Mouse (Mus musculus) spleen, embryonic (tissue): ENCODE results near the gene Sdc3.

ENCODE experiments used
- CTCF ChIA-PET: fragments of 350-600 bp; sonication (Branson Sonifier 250); formaldehyde crosslinking; loops from one replicate; lab custom pipeline; 2022; lab: Charles Lee

Gene Sdc3

DNA sequence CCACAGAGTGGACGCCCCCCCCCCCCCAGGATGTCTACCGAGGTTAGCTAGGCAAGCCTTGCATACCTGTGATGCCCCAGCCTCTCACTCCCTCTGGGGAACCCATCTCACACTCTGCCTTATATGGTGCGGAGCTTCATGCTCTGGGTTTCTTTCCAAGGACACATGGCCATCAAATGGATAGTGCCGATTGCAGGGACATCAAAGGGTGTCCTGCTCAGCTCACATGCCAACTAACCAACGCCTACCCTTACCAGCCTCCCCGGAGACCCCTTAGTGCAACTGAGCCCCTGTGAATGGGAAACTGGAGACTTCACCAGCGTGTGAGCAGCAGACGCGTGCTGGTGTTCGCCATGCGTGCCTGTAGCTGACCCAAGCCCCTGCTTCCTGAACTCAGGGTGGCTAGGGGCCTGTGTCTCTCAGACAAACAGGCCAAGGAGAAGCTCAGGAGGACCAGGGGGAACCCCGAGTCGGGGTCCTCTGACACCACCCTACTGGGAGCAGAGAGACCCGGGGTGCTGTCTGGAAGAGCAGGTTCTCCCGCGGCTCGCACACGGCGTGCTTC, 444 bp upstream of the Sdc3 start:
- CTCF ChIA-PET = interaction anchor here (0.6 to 1.6 kb wide), 4 partner anchors 78 to 675 kb away, joined by 3 to 5 read pairs (median 4); no protein-coding TSS in a partner anchor

GRCm38 (mm10) chr4:130793180-130793501, 804 bp downstream of the Sdc3 start:
- CTCF ChIA-PET = interaction anchor here (0.5 kb wide), 1 partner anchor 9 kb away, joined by 3 read pairs; no protein-coding TSS in a partner anchor

DNA sequence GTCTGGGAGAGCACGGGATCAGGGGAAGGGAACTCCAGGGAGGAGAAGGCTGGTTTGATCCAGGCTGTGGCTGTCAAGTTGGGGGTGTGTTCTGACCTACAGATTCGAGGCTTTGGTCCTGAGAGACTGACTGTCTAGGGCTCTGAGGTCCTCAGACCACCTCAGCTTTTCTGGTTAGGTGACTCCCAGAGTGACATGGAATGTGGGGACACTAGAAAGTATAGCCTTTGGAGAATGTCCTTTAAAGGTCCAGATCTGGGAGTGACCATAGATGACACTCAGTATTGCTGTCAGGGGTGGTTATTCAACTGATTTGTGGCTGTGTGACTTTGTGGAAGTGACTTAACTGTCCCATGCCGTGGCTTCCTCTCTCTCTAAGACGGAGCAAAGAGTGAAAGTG, 2.4 kb downstream of the Sdc3 start:
- CTCF ChIA-PET = no interaction called here

- CTCF ChIA-PET = no interaction called here
These were observed 3.6 kb downstream of the Sdc3 start for GRCm38 (mm10) chr4:130795970-130796369.

GRCm38 (mm10) chr4:130797201-130798051, 5.1 kb downstream of the Sdc3 start:
- CTCF ChIA-PET = interaction anchor here (0.6 kb wide), 2 partner anchors 15 to 99 kb away, joined by 3 read pairs; no protein-coding TSS in a partner anchor

DNA sequence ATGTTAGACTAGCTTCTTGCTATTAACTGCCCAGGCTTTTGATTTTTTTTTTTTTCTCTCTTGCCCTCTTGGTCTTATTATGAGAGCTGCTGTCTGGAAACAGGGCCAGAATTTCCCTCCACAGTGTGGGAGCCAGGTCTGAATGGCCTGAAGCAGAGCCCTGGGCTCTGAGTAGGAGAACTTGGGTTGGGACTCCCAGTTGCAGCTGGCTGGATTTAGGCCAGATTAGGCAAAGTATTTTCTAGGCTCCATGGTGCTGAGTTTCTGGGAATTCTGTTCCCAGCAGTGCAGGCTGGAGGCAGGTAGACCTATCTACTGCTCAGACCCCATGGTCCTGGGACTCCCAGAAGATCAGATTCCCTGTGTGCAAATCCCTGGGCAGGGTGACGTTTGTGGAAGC, 6.1 kb downstream of the Sdc3 start:
- CTCF ChIA-PET = no interaction called here

DNA sequence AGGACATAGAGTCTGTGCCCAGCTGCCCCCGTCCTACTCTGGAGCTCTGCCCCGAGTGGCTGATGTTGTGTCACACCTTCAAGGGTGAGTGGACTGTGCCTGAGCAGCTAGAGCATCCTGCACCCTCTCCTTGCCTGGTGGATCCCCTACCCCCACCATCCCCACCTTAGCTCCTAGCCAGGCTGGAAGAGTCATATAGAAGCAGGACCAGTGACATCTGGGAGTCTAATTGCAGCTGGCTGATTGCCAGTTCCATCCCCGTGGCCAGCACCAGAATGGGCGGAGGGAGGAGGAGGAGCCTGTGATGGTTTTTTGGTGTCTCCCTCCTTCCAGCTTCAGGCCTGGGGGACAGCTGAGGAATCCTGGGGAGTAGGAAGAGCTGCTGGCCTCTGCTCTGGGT, 6.8 kb downstream of the Sdc3 start:
- CTCF ChIA-PET = interaction anchor here (0.6 kb wide), 1 partner anchor 14 kb away, joined by 3 read pairs; no protein-coding TSS in a partner anchor

DNA sequence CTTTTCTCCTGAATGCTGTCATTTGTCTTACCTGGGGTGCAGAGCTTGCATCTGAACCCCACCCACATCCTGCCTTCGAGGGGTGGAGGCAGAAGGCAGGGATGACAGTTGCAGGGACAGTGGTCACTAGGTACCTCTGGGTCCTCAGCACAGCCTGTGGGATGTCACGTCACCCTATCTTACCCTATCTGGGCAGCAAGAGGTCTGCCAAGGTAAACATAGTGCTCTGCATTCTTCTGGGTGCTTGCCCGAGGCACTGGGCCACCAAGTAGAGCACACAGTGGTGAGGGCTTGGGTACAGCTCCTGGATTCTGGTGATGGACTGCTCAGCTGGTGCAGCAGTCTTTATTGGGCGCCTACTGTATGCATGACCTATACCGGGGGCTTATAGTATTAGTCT, 7.2 kb downstream of the Sdc3 start:
- CTCF ChIA-PET = interaction anchor here (0.6 kb wide), 1 partner anchor 15 kb away, joined by 3 read pairs; no protein-coding TSS in a partner anchor

DNA sequence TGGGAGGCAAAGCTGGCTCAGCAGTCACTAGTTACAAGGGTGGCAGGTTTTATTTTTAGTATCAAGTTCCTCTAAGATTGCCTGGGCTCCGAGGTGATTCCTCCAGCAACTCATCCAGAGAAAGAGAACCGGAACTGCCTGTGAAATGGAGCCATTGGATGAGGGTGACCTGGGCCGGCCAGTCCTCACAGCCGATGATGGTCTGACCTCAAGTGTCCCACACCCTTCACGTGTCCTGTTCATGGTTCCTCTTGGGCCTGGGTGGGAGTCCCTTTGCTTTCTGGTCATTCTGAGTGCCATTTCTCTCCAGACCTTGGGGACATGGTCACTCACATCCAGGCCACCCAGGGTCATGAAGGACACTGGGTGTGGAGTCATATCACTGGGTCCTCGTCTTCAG, 7.8 kb downstream of the Sdc3 start:
- CTCF ChIA-PET = interaction anchor here (0.5 kb wide), 1 partner anchor 37 kb away, joined by 3 read pairs; no protein-coding TSS in a partner anchor

- CTCF ChIA-PET = no interaction called here
These were observed 8.9 kb downstream of the Sdc3 start for GRCm38 (mm10) chr4:130801198-130801597.

- CTCF ChIA-PET = interaction anchor here (0.6 kb wide), 3 partner anchors 8 to 614 kb away, joined by 3 to 5 read pairs (median 3); no protein-coding TSS in a partner anchor
These were observed 9.4 kb downstream of the Sdc3 start for GRCm38 (mm10) chr4:130801624-130802329.

GRCm38 (mm10) chr4:130803591-130803990, 11.3 kb downstream of the Sdc3 start:
- CTCF ChIA-PET = interaction anchor here (0.7 kb wide), 1 partner anchor 13 kb away, joined by 3 read pairs; no protein-coding TSS in a partner anchor

- CTCF ChIA-PET = interaction anchor here (0.7 kb wide), 1 partner anchor 13 kb away, joined by 3 read pairs; no protein-coding TSS in a partner anchor
These were observed 12.0 kb downstream of the Sdc3 start for GRCm38 (mm10) chr4:130804292-130804691.

DNA sequence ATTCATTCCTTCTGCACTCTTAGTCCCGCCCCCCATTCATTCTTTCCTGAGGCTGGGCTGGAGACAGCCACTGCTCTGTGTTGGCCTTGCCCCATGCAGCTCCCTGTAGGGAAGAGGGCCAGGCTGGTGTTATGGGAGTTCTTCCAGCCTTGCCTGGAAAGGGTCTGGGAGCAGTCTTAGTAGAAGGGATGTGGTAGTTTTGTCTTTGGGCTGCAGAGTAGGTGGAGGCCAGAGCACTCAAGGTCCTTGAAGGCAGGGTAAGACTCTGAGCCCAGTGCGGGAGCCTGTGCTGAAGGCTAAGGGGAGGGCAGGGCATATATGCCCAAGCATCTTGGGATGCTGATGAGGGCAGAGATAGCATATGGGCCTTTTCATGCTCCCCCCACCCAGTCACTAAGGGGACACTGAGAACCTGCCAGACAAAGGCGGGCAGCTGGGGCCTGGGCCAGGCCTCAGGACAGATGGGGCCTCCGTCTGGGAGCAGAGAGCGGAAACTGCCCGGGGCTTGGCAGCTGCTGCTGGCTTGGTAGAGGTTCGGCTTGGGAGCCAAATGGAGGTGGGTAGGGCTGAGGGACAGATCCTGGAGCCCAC, 12.5 kb downstream of the Sdc3 start:
- CTCF ChIA-PET = no interaction called here

- CTCF ChIA-PET = no interaction called here
These were observed 13.4 kb downstream of the Sdc3 start for GRCm38 (mm10) chr4:130805746-130806145.

GRCm38 (mm10) chr4:130806746-130807145, 14.4 kb downstream of the Sdc3 start:
- CTCF ChIA-PET = no interaction called here

- CTCF ChIA-PET = no interaction called here
These were observed 17.4 kb downstream of the Sdc3 start for GRCm38 (mm10) chr4:130809784-130810183.

GRCm38 (mm10) chr4:130810845-130811244, 18.5 kb downstream of the Sdc3 start:
- CTCF ChIA-PET = interaction anchor here (0.9 kb wide), 1 partner anchor 54 kb away, joined by 4 read pairs; no protein-coding TSS in a partner anchor

- CTCF ChIA-PET = no interaction called here
These were observed 19.0 kb downstream of the Sdc3 start for GRCm38 (mm10) chr4:130811385-130811784.

DNA sequence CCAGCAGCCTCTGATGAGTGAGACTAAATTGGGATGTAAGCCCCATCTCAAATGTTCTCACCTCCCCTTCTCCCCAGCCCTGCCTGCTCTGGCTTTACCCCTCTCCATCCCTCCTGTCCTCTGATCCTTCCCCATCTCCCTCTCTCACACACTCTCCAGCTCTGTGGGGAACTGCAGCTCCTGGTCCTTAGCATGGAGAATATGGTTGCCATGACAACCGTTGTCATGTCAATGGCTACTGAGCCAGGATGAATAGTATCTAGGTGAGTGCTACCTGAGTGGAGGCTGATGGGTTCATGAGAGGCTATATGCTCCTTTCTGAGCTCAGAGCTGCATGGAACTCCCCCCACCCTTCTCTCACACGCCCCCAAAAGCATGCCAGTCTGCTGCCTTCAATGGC, 21.6 kb downstream of the Sdc3 start:
- CTCF ChIA-PET = interaction anchor here (0.6 kb wide), 1 partner anchor 46 kb away, joined by 3 read pairs; no protein-coding TSS in a partner anchor

DNA sequence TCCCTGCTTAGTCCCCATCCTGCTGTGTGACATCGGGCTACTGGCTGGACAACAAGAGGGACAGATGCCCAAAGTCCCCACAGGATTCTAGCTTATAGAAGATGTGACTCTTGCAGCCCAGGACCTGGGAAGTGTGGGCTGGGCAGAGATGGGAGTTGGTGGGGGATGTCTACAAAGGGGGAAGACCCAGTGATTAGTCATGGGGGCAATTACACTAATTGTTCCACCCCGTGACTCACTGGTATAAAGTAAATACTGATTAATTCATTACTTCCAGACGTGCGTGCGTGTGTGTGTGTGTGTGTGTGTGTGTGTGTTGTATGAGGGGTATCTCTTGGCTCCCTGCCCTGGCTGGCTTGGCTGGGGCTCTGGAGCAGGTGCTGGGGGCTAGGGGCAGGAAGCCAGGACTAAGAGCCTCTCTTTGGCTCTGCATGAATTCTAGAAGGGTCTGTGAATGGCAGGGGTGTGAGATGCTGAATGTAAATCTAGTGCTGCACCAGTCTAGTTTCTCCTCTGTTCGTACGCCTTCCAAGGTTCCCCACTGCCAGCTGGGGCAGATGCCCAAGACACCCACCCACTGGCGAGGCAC, 22.5 kb downstream of the Sdc3 start:
- CTCF ChIA-PET = no interaction called here
